Mouse (Mus musculus) erythroblast, embryonic 14.5 days (primary cell): ENCODE data around the gene Vwa3a. TPM values are rescaled to one million over a fixed set of nuclear protein-coding genes. Genes with fewer than 3 reads are reported as not detected.

Experiments used
- H3K27me3 ChIP-seq: 2 replicates; pipeline ENCODE4 v1.6.1; 2012; ENCODE audit warnings: inconsistent platforms; ENCODE audit not compliant: control insufficient read depth
- H3K36me3 ChIP-seq: 2 replicates; pipeline ENCODE4 v1.6.1; 2012; ENCODE audit warnings: mild to moderate bottlenecking, inconsistent platforms; ENCODE audit not compliant: control insufficient read depth
- H3K4me1 ChIP-seq: 2 replicates; pipeline ENCODE4 v1.6.1; 2012; ENCODE audit warnings: inconsistent platforms; ENCODE audit not compliant: control insufficient read depth
- H3K4me3 ChIP-seq: replicated peaks from 2 replicates; pipeline ENCODE3; 2012; ENCODE audit warnings: moderate library complexity, mild to moderate bottlenecking, inconsistent platforms
- H3K9me3 ChIP-seq: 2 replicates; pipeline ENCODE4 v1.6.1; 2012; ENCODE audit warnings: low read length, inconsistent platforms, mixed read lengths; ENCODE audit not compliant: control insufficient read depth
- GATA1 ChIP-seq: IDR thresholded peaks from 2 replicates; pipeline ENCODE4 v1.6.1; 2012; ENCODE audit warnings: low read length, inconsistent platforms, mixed read lengths
- TAL1 ChIP-seq: IDR thresholded peaks from 3 replicates; pipeline ENCODE4 v1.6.1; 2012; ENCODE audit warnings: low read length, inconsistent platforms, mixed read lengths
- polyA plus RNA-seq: library from polyadenylated mRNA; stranded (reverse); fragments of >175 nt; gene quantifications from 2 replicates; pipeline ENCODE4 v1.2.3, GENCODE M21; 2012

The Vwa3a gene
- polyA plus RNA-seq, 1 experiment: 0.02 TPM

GRCm38 (mm10) chr7:120839786-120840185 is 100.7 kb downstream of the Vwa3a start:
- H3K4me1 ChIP-seq: peaks cover 68% of the 10 kb centered on the region
- TF ChIP-seq GATA1: no peak
- no peak for TF ChIP-seq TAL1

GRCm38 (mm10) chr7:120842345-120843036 is 103.4 kb downstream of the Vwa3a start, which contains the start of gene Eef2k:
Eef2k (plus strand) TSS chr7:120842831.
- H3K9me3 ChIP-seq: no peaks in the 10 kb centered on the region
- H3K27me3 ChIP-seq: no peaks in the 10 kb centered on the region
- peaks cover 75% of the 10 kb centered on the region for H3K4me1 ChIP-seq
- H3K4me3 ChIP-seq: peak within 1 kb of the TSS; percentile 94
- peaks cover 48% of the 10 kb centered on the region for H3K36me3 ChIP-seq
- TF ChIP-seq GATA1: no peak
- TF ChIP-seq TAL1: no peak

More at GRCm38 (mm10) chr7:120839786-120840185, 100.7 kb downstream of the Vwa3a start:
- no peaks in the 10 kb centered on the region for H3K27me3 ChIP-seq
- H3K4me3 ChIP-seq: no peak overlapping the region
- no peaks in the 10 kb centered on the region for H3K9me3 ChIP-seq
- peaks cover 22% of the 10 kb centered on the region for H3K36me3 ChIP-seq

- peaks cover 54% of the 10 kb centered on the region for H3K36me3 ChIP-seq
- peak overlapping the region; percentile 94 for H3K4me3 ChIP-seq
- no peaks in the 10 kb centered on the region for H3K9me3 ChIP-seq
- no peaks in the 10 kb centered on the region for H3K27me3 ChIP-seq
- TF ChIP-seq TAL1: no peak
- TF ChIP-seq GATA1: no peak
- peaks cover 76% of the 10 kb centered on the region for H3K4me1 ChIP-seq
These were observed 104.0 kb downstream of the Vwa3a start for GRCm38 (mm10) chr7:120843037-120843621.

GRCm38 (mm10) chr7:120843852-120844435 is 104.8 kb downstream of the Vwa3a start:
- Histone ChIP-seq H3K4me3 (peak overlapping the region; percentile 94), H3K4me1 (peaks cover 81% of the 10 kb centered on the region), H3K36me3 (peaks cover 60% of the 10 kb centered on the region), H3K9me3 (no peaks in the 10 kb centered on the region), H3K27me3 (no peaks in the 10 kb centered on the region)
- TF ChIP-seq GATA1: no peak
- TF ChIP-seq TAL1: no peak

- Histone ChIP-seq H3K27me3 (no peaks in the 10 kb centered on the region), H3K9me3 (no peaks in the 10 kb centered on the region), H3K36me3 (peaks cover 67% of the 10 kb centered on the region), H3K4me3 (peak overlapping the region; percentile 94), H3K4me1 (peaks cover 88% of the 10 kb centered on the region)
- TF ChIP-seq GATA1 (no peak), TAL1 (no peak)
These were observed 105.6 kb downstream of the Vwa3a start for GRCm38 (mm10) chr7:120844689-120845088.

- Histone ChIP-seq H3K9me3 (no peaks in the 10 kb centered on the region), H3K36me3 (peaks cover 99% of the 10 kb centered on the region), H3K4me1 (peaks cover 97% of the 10 kb centered on the region), H3K4me3 (peak overlapping the region; percentile 14), H3K27me3 (no peaks in the 10 kb centered on the region)
- TF ChIP-seq GATA1 (no peak), TAL1 (no peak)
These were observed 109.9 kb downstream of the Vwa3a start for GRCm38 (mm10) chr7:120848831-120849512.

GRCm38 (mm10) chr7:120850165-120850564 is 111.0 kb downstream of the Vwa3a start:
- Histone ChIP-seq H3K4me1 (peaks cover 93% of the 10 kb centered on the region), H3K27me3 (no peaks in the 10 kb centered on the region), H3K9me3 (no peaks in the 10 kb centered on the region), H3K4me3 (peak overlapping the region; percentile 54), H3K36me3 (peaks cover 95% of the 10 kb centered on the region)
- TF ChIP-seq TAL1 (no peak), GATA1 (no peak)

Other genes starting within 250 kb of the Vwa3a start
- 1.2 and 1.3 TPM in 2 replicates for gene Uqcrc2, start 104.1 kb upstream of the Vwa3a start, polyA plus RNA-seq
- gene Pdzd9, start 69.0 kb upstream of the Vwa3a start, polyA plus RNA-seq: not detected in 2 replicates
- gene Mosmo, start 61.7 kb upstream of the Vwa3a start, polyA plus RNA-seq: 2.9 and 4.6 TPM in 2 replicates
- gene Gm5737, start 73.0 kb downstream of the Vwa3a start, polyA plus RNA-seq: not detected in 2 replicates
- 24.6 and 28.0 TPM in 2 replicates for gene Eef2k, start 103.5 kb downstream of the Vwa3a start, polyA plus RNA-seq
- 0.34 and 0.48 TPM in 2 replicates for gene Polr3e, start 178.4 kb downstream of the Vwa3a start, polyA plus RNA-seq
- 61.1 and 71.7 TPM in 2 replicates for gene Cdr2, start 243.0 kb downstream of the Vwa3a start, polyA plus RNA-seq
- gene Mfsd13b, start 243.2 kb downstream of the Vwa3a start, polyA plus RNA-seq: not detected in 2 replicates